8 mouse cellular contexts compared by ENCODE assay signal in genomic region chr11:78497071-78497541, GRCm38 (mm10). TPM values are rescaled to one million over a fixed set of nuclear protein-coding genes. Genes with fewer than 3 reads are reported as not detected.
A peak's percentile ranks its signal among the peaks of the same experiment; 100 is the strongest.
DNase-seq lines count a peak whose midpoint lies in the region; ATAC-seq and TF ChIP-seq lines count a peak whose summit lies in the region.

No protein-coding gene starts in this region.

- no peak for TF ChIP-seq EP300 in liver, postnatal 0 days (IDR thresholded peaks at IDR 0.05; ENCODE audit: low read depth)

- peak; percentile 4 for DNase-seq in kidney, adult 2 months
- DNase-seq in kidney, adult 8-10 months, result no peak
- DNase-seq in adrenal gland, postnatal 10 days, result peak; percentile 58
- peak; percentile 55 for DNase-seq in forebrain, embryonic 10.5 days (ENCODE audit: extremely low spot score, low spot score)
- peak; percentile 31 for DNase-seq in liver, postnatal 0 days
- peak; percentile 26 to 32 for DNase-seq in right cerebral cortex, postnatal 36 days (ENCODE audit: low spot score in 2 of 2)
- no peak for DNase-seq in retina, embryonic 14.5 days (ENCODE audit: low spot score)

- 1% methylated on average over 44 of the region's 44 CpGs for WGBS in kidney, adult 2 months
- 0% methylated on average over 44 of the region's 44 CpGs for WGBS in forebrain, embryonic 10.5 days
- WGBS in intestine, postnatal 0 days, result under 1% methylated on average over 44 of the region's 44 CpGs
- WGBS in liver, postnatal 0 days (ENCODE audit: insufficient replicate concordance), result 1% methylated on average over 44 of the region's 44 CpGs

- no peak overlapping the region for H3K27ac ChIP-seq in kidney, adult 2 months (ENCODE audit: insufficient read depth, low read depth, low read length)
- H3K27ac ChIP-seq in forebrain, embryonic 10.5 days, result peak overlapping the region; percentile 83
- no peak overlapping the region for H3K27ac ChIP-seq in intestine, postnatal 0 days (ENCODE audit: low read depth, low read length)
- no peak overlapping the region for H3K27ac ChIP-seq in liver, postnatal 0 days (ENCODE audit: low read depth)

- no peak for TF ChIP-seq POLR2A in kidney, adult 2 months (IDR thresholded peaks at IDR 0.05; ENCODE audit: low read depth, low read length)

- H3K9me3 ChIP-seq in forebrain, embryonic 10.5 days, result no peaks in the 10 kb centered on the region
- H3K9me3 ChIP-seq in intestine, postnatal 0 days (ENCODE audit: control insufficient read depth), result no peaks in the 10 kb centered on the region
- H3K9me3 ChIP-seq in liver, postnatal 0 days (ENCODE audit: low read length), result no peaks in the 10 kb centered on the region

- no peak for TF ChIP-seq CTCF in kidney, adult 2 months (conservative IDR thresholded peaks at IDR 0.05; ENCODE audit: insufficient read depth, insufficient read length, low read depth, low read length)
- TF ChIP-seq CTCF in intestine, postnatal 0 days (IDR thresholded peaks at IDR 0.05; ENCODE audit: low read depth), result 0 out of 2 replicates have a peak, but pooled peaks have one; percentile 7
- no peak for TF ChIP-seq CTCF in liver, postnatal 0 days (IDR thresholded peaks at IDR 0.05; ENCODE audit: low read depth)

- no peaks in the 10 kb centered on the region for H3K36me3 ChIP-seq in kidney, adult 2 months (ENCODE audit: control insufficient read depth, insufficient read depth, low read length)
- H3K36me3 ChIP-seq in forebrain, embryonic 10.5 days (replicated peaks), result no peaks in the 10 kb centered on the region
- H3K36me3 ChIP-seq in intestine, postnatal 0 days (ENCODE audit: control insufficient read depth, insufficient read depth), result no peaks in the 10 kb centered on the region
- no peaks in the 10 kb centered on the region for H3K36me3 ChIP-seq in liver, postnatal 0 days (replicated peaks; ENCODE audit: insufficient read depth, low read length)

- H3K4me1 ChIP-seq in kidney, adult 2 months (ENCODE audit: control insufficient read depth, insufficient read depth, low read length), result no peaks in the 10 kb centered on the region
- H3K4me1 ChIP-seq in forebrain, embryonic 10.5 days, result peaks cover 46% of the 10 kb centered on the region
- no peaks in the 10 kb centered on the region; the same call in 1 of the 2 replicates for H3K4me1 ChIP-seq in intestine, postnatal 0 days (replicated peaks; ENCODE audit: control insufficient read depth, insufficient read depth, low read length)
- peaks cover 18% of the 10 kb centered on the region for H3K4me1 ChIP-seq in liver, postnatal 0 days (ENCODE audit: insufficient read depth)

- H3K9ac ChIP-seq in intestine, postnatal 0 days (ENCODE audit: low read depth, low read length), result no peak overlapping the region
- no peak overlapping the region for H3K9ac ChIP-seq in liver, postnatal 0 days (replicated peaks)

- H3K27me3 ChIP-seq in kidney, adult 2 months (replicated peaks; ENCODE audit: control insufficient read depth, insufficient read depth, low read length), result no peaks in the 10 kb centered on the region; the same call in 1 of the 2 replicates
- H3K27me3 ChIP-seq in forebrain, embryonic 10.5 days (ENCODE audit: poor library complexity, severe bottlenecking), result peaks cover 82% of the 10 kb centered on the region
- H3K27me3 ChIP-seq in intestine, postnatal 0 days (replicated peaks; ENCODE audit: control insufficient read depth, insufficient read depth, low read length), result peaks cover 48% of the 10 kb centered on the region
- peaks cover 28% of the 10 kb centered on the region for H3K27me3 ChIP-seq in liver, postnatal 0 days (ENCODE audit: insufficient read depth, low read length)

- H3K4me2 ChIP-seq in intestine, postnatal 0 days (replicated peaks; ENCODE audit: low read depth), result peak overlapping the region; percentile 68
- H3K4me2 ChIP-seq in liver, postnatal 0 days (ENCODE audit: low read depth, low read length), result peak overlapping the region; percentile 78

- ATAC-seq in intestine, postnatal 0 days, result 0 out of 2 replicates have a peak, but pooled peaks have one; percentile 7
- no peak for ATAC-seq in liver, postnatal 0 days

- H3K4me3 ChIP-seq in kidney, adult 2 months (ENCODE audit: insufficient read depth, low read depth, low read length), result peak overlapping the region; percentile 48
- H3K4me3 ChIP-seq in forebrain, embryonic 10.5 days, result peak overlapping the region; percentile 82
- H3K4me3 ChIP-seq in intestine, postnatal 0 days (ENCODE audit: low read depth, low read length), result peak overlapping the region; percentile 35
- peak overlapping the region; percentile 51 for H3K4me3 ChIP-seq in liver, postnatal 0 days (ENCODE audit: low read depth, low read length)

RNA-seq across cellular contexts. Expression of gene Sarm1, which starts 0.4 kb away (rescaled TPM):
- 0.35 and 0.38 TPM in 2 replicates for polyA plus RNA-seq in kidney, adult 2 months (2012; rRNA removed)
- total RNA-seq in adrenal gland, postnatal 10 days (2021), result 1 to 10 TPM; 3.2 to 5.5 TPM
- polyA plus RNA-seq in forebrain, embryonic 10.5 days (2016; fragmentation: Nextera tagmentation; extraction: Ambion mirVana), result 9.4 and 9.8 TPM in 2 replicates
- polyA plus RNA-seq in intestine, postnatal 0 days (2015; fragmentation: Nextera tagmentation; extraction: Ambion mirVana), result 0.94 and 1.0 TPM in 2 replicates
- 0.14 and 0.21 TPM in 2 replicates for polyA plus RNA-seq in liver, postnatal 0 days (2015; fragmentation: Nextera tagmentation; extraction: Ambion mirVana)

RNA-seq across cellular contexts. Expression of gene Vtn, which starts 1.8 kb away (rescaled TPM):
- polyA plus RNA-seq in kidney, adult 2 months (2012; rRNA removed), result 3.3 and 3.6 TPM in 2 replicates
- 100 to 1,000 TPM; 229 to 546 TPM for total RNA-seq in adrenal gland, postnatal 10 days (2021)
- polyA plus RNA-seq in forebrain, embryonic 10.5 days (2016; fragmentation: Nextera tagmentation; extraction: Ambion mirVana), result 23.7 and 25.0 TPM in 2 replicates
- 0.85 and 1.2 TPM in 2 replicates for polyA plus RNA-seq in intestine, postnatal 0 days (2015; fragmentation: Nextera tagmentation; extraction: Ambion mirVana)
- 2,013 and 2,040 TPM in 2 replicates for polyA plus RNA-seq in liver, postnatal 0 days (2015; fragmentation: Nextera tagmentation; extraction: Ambion mirVana)

RNA-seq across cellular contexts. Expression of gene Sebox, which starts 6.1 kb away (rescaled TPM):
- not detected in 2 replicates for polyA plus RNA-seq in kidney, adult 2 months (2012; rRNA removed)
- total RNA-seq in adrenal gland, postnatal 10 days (2021), result not detected
- polyA plus RNA-seq in forebrain, embryonic 10.5 days (2016; fragmentation: Nextera tagmentation; extraction: Ambion mirVana), result not detected in 2 replicates
- polyA plus RNA-seq in intestine, postnatal 0 days (2015; fragmentation: Nextera tagmentation; extraction: Ambion mirVana), result not detected in 2 replicates
- polyA plus RNA-seq in liver, postnatal 0 days (2015; fragmentation: Nextera tagmentation; extraction: Ambion mirVana), result 0.11 and 0.16 TPM in 2 replicates

RNA-seq across cellular contexts. Expression of gene Tmem199, which starts 14.9 kb away (rescaled TPM):
- polyA plus RNA-seq in kidney, adult 2 months (2012; rRNA removed), result 14.0 and 15.9 TPM in 2 replicates
- total RNA-seq in adrenal gland, postnatal 10 days (2021), result 10 to 100 TPM; 21.3 to 25.1 TPM
- 76.7 and 78.5 TPM in 2 replicates for polyA plus RNA-seq in forebrain, embryonic 10.5 days (2016; fragmentation: Nextera tagmentation; extraction: Ambion mirVana)
- polyA plus RNA-seq in intestine, postnatal 0 days (2015; fragmentation: Nextera tagmentation; extraction: Ambion mirVana), result 49.2 and 51.2 TPM in 2 replicates
- 21.1 TPM in 2 replicates for polyA plus RNA-seq in liver, postnatal 0 days (2015; fragmentation: Nextera tagmentation; extraction: Ambion mirVana)

RNA-seq across cellular contexts. Expression of gene Poldip2, which starts 14.9 kb away (rescaled TPM):
- polyA plus RNA-seq in kidney, adult 2 months (2012; rRNA removed), result 115 and 118 TPM in 2 replicates
- 100 to 1,000 TPM; 188 to 199 TPM for total RNA-seq in adrenal gland, postnatal 10 days (2021)
- polyA plus RNA-seq in forebrain, embryonic 10.5 days (2016; fragmentation: Nextera tagmentation; extraction: Ambion mirVana), result 144 and 148 TPM in 2 replicates
- 65.8 and 67.1 TPM in 2 replicates for polyA plus RNA-seq in intestine, postnatal 0 days (2015; fragmentation: Nextera tagmentation; extraction: Ambion mirVana)
- 94.2 and 96.6 TPM in 2 replicates for polyA plus RNA-seq in liver, postnatal 0 days (2015; fragmentation: Nextera tagmentation; extraction: Ambion mirVana)

Comparison
In these comparisons a context has a peak if more than half of its experiments do, and no peak if none do; other contexts are left out.
1. DNase-seq: peak in kidney, adult 2 months (single experiment), adrenal gland, postnatal 10 days (single experiment), forebrain, embryonic 10.5 days (single experiment), liver, postnatal 0 days (single experiment) and right cerebral cortex, postnatal 36 days (2 of 2); none in kidney, adult 8-10 months (0 of 2) and retina, embryonic 14.5 days (single experiment).
2. RNA of gene Vtn, which starts 1.8 kb away (polyA plus RNA-seq): 2,013 to 2,040 TPM in liver, postnatal 0 days; 23.7 to 25.0 TPM in forebrain, embryonic 10.5 days, 3.3 to 3.6 TPM in kidney, adult 2 months and 0.85 to 1.2 TPM in intestine, postnatal 0 days; every median in the first group is over 10 times any median in the second.
3. Peak in every context shown above with its lines, with median percentiles within 50 percentile points of each other: H3K4me3 ChIP-seq.